7 mouse cellular contexts compared by ENCODE assay signal in genomic region chr4:155236737-155237385, GRCm38 (mm10). TPM values are rescaled to one million over a fixed set of nuclear protein-coding genes. Genes with fewer than 3 reads are reported as not detected.
A peak's percentile ranks its signal among the peaks of the same experiment; 100 is the strongest.
DNase-seq lines count a peak whose midpoint lies in the region; ATAC-seq lines count a peak whose summit lies in the region.

No protein-coding gene starts in this region.

- no peak overlapping the region for H3K9ac ChIP-seq in kidney, embryonic 14.5 days (ENCODE audit: low read depth, low read length)
- H3K9ac ChIP-seq in embryonic facial prominence, embryonic 12.5 days: no peak overlapping the region
- H3K9ac ChIP-seq in heart, embryonic 16.5 days (ENCODE audit: low read length): 0 out of 2 replicates have a peak overlapping the region, but pooled peaks have one; percentile 22

- DNase-seq in kidney, postnatal 36 days: no peak
- peak; percentile 72 to 86 for DNase-seq in lung, postnatal 4 days
- no peak for DNase-seq in thymus, postnatal 0 days (ENCODE audit: low spot score)
- DNase-seq in adrenal gland, postnatal 14 days: no peak

- no peaks in the 10 kb centered on the region for H3K27me3 ChIP-seq in kidney, embryonic 14.5 days (ENCODE audit: control insufficient read depth, insufficient read depth, low read length)
- H3K27me3 ChIP-seq in embryonic facial prominence, embryonic 12.5 days: no peaks in the 10 kb centered on the region
- H3K27me3 ChIP-seq in heart, embryonic 16.5 days (ENCODE audit: control insufficient read depth, insufficient read depth, low read length): no peaks in the 10 kb centered on the region

- 62% methylated on average over 12 of the region's 12 CpGs for WGBS in kidney, embryonic 14.5 days
- WGBS in embryonic facial prominence, embryonic 12.5 days: 66% methylated on average over 12 of the region's 12 CpGs
- 75% methylated on average over 12 of the region's 12 CpGs for WGBS in heart, embryonic 16.5 days

- H3K4me2 ChIP-seq in kidney, embryonic 14.5 days (replicated peaks; ENCODE audit: low read depth, low read length): no peak overlapping the region
- H3K4me2 ChIP-seq in embryonic facial prominence, embryonic 12.5 days (replicated peaks): no peak overlapping the region
- no peak overlapping the region for H3K4me2 ChIP-seq in heart, embryonic 16.5 days (ENCODE audit: low read depth, low read length)

- no peak for ATAC-seq in kidney, embryonic 14.5 days (ENCODE audit: low FRiP score, low TSS enrichment)
- ATAC-seq in embryonic facial prominence, embryonic 12.5 days (ENCODE audit: insufficient number of reproducible peaks, insufficient read depth, low FRiP score, low TSS enrichment): no peak
- ATAC-seq in heart, embryonic 16.5 days (replicated peaks; ENCODE audit: extremely low read depth, insufficient read depth, low FRiP score): no peak

- H3K4me3 ChIP-seq in kidney, embryonic 14.5 days (ENCODE audit: low read length): no peak overlapping the region
- no peak overlapping the region for H3K4me3 ChIP-seq in embryonic facial prominence, embryonic 12.5 days
- H3K4me3 ChIP-seq in heart, embryonic 16.5 days (ENCODE audit: low read length): no peak overlapping the region

- H3K36me3 ChIP-seq in kidney, embryonic 14.5 days (ENCODE audit: control insufficient read depth, insufficient read depth, low read length): no peaks in the 10 kb centered on the region
- H3K36me3 ChIP-seq in embryonic facial prominence, embryonic 12.5 days: no peaks in the 10 kb centered on the region
- no peaks in the 10 kb centered on the region for H3K36me3 ChIP-seq in heart, embryonic 16.5 days (ENCODE audit: control insufficient read depth, insufficient read depth)

- H3K9me3 ChIP-seq in kidney, embryonic 14.5 days (ENCODE audit: control insufficient read depth, low read length): no peaks in the 10 kb centered on the region
- no peaks in the 10 kb centered on the region for H3K9me3 ChIP-seq in embryonic facial prominence, embryonic 12.5 days
- no peaks in the 10 kb centered on the region for H3K9me3 ChIP-seq in heart, embryonic 16.5 days (replicated peaks; ENCODE audit: control insufficient read depth, low read length)

- peaks cover 58% of the 10 kb centered on the region for H3K4me1 ChIP-seq in kidney, embryonic 14.5 days (ENCODE audit: control insufficient read depth, insufficient read depth, low read length)
- peaks cover 31% of the 10 kb centered on the region for H3K4me1 ChIP-seq in embryonic facial prominence, embryonic 12.5 days
- H3K4me1 ChIP-seq in heart, embryonic 16.5 days (ENCODE audit: control insufficient read depth, insufficient read depth, low read length): peaks cover 48% of the 10 kb centered on the region

- peak overlapping the region; percentile 98 for H3K27ac ChIP-seq in kidney, embryonic 14.5 days (ENCODE audit: low read depth, low read length)
- peak overlapping the region; percentile 98 for H3K27ac ChIP-seq in embryonic facial prominence, embryonic 12.5 days
- peak overlapping the region; percentile 95 for H3K27ac ChIP-seq in heart, embryonic 16.5 days (ENCODE audit: low read length)

RNA-seq across cellular contexts. Expression of gene Faap20, which starts 12.7 kb away (rescaled TPM):
- polyA plus RNA-seq in kidney, embryonic 14.5 days (2014; fragmentation: Nextera tagmentation; extraction: Ambion mirVana): 63.4 and 73.8 TPM in 2 replicates
- 85.1 and 87.4 TPM in 2 replicates for polyA plus RNA-seq in embryonic facial prominence, embryonic 12.5 days (2016; fragmentation: Nextera tagmentation; extraction: Ambion mirVana)
- 68.4 and 73.8 TPM in 2 replicates for polyA plus RNA-seq in heart, embryonic 16.5 days (2015; fragmentation: Nextera tagmentation; extraction: Ambion mirVana)
- polyA plus RNA-seq in thymus, postnatal 0 days (2015; fragmentation: Nextera tagmentation; extraction: Ambion mirVana): 67.9 and 71.3 TPM in 2 replicates
- 39.4 and 43.1 TPM in 2 replicates for total RNA-seq in adrenal gland, postnatal 14 days (2021)

RNA-seq across cellular contexts. Expression of gene Ski, which starts 14.5 kb away (rescaled TPM):
- polyA plus RNA-seq in kidney, embryonic 14.5 days (2014; fragmentation: Nextera tagmentation; extraction: Ambion mirVana): 24.0 and 24.5 TPM in 2 replicates
- polyA plus RNA-seq in embryonic facial prominence, embryonic 12.5 days (2016; fragmentation: Nextera tagmentation; extraction: Ambion mirVana): 16.8 and 17.7 TPM in 2 replicates
- 12.1 and 12.3 TPM in 2 replicates for polyA plus RNA-seq in heart, embryonic 16.5 days (2015; fragmentation: Nextera tagmentation; extraction: Ambion mirVana)
- polyA plus RNA-seq in thymus, postnatal 0 days (2015; fragmentation: Nextera tagmentation; extraction: Ambion mirVana): 8.1 and 9.3 TPM in 2 replicates
- total RNA-seq in adrenal gland, postnatal 14 days (2021): 66.2 and 70.1 TPM in 2 replicates

Comparison
In these comparisons a context has a peak if more than half of its experiments do, and no peak if none do; other contexts are left out.
1. DNase-seq: peak in lung, postnatal 4 days (2 of 2); none in kidney, postnatal 36 days (0 of 2), thymus, postnatal 0 days (single experiment) and adrenal gland, postnatal 14 days (single experiment).
2. Peak in every context shown above with its lines, with median percentiles within 50 percentile points of each other: H3K27ac ChIP-seq.